Mouse (Mus musculus) urinary bladder, postnatal 4 days (tissue): ENCODE results near the gene Lamb2.

Source experiments
- DNase-seq, 2 experiments: peaks; one replicate each; pipeline ENCODE4 v3.0.0; 2021 to 2022; ENCODE audit warnings: low spot score in 2 of 2

Gene Lamb2

DNA sequence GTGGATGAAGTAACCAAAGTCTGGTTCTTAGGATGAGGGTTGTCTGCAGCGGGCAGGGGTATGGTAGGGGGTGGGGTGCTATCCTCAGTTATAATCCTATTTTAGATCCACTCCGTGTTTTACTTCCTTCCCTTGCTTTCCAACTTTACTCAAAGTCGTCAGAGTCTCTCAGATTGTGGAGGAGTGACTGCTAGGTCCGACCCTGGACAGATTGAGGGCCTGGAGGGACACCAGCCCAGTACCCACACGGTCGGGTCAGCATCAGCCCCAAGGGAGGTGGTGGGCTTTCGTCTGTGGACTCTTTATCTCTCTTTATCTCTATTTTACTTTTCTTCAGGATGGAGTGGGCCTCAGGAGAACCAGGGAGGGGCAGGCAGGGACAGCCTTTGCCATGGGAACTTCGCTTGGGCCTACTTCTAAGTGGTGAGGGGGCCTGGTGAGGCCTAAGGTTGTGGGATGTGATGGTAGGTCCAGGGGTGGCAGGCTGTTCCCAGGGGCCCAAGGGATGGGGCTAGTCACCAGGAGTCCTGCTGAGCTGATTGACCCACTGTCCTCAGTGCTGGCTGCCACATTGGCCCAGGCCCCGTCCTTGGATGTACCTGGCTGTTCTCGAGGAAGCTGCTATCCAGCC is at the start of gene Lamb2:
Gene Lamb2 (plus strand): TSS at position 16 of the 631 bp plus-strand sequence.
- no peak for DNase-seq

DNA sequence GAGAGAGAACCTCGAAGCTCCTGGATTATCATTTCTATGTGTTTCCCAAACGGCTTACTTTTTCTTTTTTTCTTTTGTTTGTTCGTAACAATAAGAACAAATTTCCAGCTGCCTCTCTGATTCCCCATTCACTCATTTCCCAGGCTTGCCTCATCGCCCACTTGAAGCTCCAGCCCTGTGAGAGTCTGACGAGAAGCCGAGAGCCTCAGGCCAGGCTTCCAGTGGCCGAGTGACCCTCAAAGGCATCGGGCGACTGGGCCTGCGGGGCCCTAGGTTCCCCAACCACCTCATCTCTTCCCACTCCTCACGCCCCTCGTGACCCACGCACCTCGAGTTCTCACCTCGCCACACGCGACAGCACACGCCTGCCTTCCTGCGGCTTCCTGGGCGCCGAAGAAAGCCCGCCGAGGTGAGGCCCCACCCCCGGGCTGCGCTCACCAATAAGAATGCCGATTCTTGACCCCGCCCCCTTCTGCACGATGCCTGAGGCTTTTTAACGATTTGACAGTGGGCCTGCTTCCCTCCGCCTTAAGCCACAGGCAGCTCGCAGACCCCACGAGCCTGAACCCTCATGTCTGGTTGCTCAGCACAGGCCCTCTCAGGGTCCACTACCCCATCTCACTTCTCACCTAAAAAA is 48.0 kb upstream of the Lamb2 start:
- DNase-seq: no peak

DNA sequence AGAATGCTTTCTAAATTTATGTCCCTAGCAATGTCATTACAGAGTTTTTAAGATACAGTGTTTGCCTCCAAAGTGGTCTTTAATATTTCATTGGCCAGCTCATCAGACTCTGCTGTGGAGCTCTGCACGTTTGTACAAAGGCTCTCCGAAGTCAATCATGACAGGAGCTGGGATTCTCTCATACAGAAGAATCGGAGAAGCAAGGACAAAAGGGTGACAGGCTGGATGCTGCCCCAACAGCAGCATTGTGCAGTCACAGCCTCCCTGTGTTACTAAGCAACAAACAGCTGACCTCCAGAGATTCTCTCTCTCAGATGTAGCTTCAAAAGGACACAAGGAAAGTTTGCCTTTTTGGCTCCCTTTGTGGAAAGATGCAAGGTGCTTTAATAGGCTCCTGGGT is 43.4 kb upstream of the Lamb2 start, which contains the start of gene BC048562:
Gene BC048562 (plus strand): TSS at position 301 of the 400 bp plus-strand sequence.
- DNase-seq: no peak

DNA sequence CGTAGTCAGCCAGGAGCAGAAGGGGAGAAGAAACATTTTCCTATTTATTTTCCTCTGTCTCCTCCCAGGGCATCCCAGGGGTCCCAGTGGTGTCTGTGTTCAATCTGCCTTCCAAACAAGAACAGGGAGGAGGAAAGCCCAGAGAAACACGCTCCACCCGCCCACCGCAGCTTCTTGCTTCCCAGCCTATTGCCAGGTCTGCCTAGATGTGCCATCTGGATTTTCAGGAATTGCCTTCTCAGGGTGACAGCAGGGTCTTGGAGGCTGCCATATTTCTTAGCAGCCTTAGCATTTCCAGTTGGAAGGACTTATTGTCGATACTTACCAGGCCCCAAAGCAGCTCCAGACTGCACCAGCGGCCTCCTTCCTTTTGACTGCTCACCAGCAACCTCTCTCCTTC is 40.4 kb upstream of the Lamb2 start:
- no peak for DNase-seq

DNA sequence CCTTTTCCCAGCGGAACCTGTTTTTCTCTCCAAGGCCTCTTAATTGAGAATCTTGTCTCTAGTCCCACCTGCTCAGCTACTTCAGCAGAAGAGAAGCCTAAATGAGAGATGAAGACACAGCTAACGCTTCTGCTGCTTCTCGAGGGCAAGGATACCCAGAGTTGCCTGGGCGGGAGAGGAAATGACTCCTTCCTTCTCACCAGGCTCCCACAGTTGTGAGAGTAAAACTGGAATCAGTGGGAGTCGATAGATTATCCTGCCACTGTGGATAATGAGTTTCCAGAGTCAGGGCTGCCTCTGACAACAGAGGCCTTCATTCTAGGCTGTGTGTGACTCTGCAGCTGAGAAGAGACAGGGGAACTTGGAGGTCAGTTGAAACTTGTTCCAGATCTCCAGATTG is 39.1 kb upstream of the Lamb2 start:
- DNase-seq: no peak

DNA sequence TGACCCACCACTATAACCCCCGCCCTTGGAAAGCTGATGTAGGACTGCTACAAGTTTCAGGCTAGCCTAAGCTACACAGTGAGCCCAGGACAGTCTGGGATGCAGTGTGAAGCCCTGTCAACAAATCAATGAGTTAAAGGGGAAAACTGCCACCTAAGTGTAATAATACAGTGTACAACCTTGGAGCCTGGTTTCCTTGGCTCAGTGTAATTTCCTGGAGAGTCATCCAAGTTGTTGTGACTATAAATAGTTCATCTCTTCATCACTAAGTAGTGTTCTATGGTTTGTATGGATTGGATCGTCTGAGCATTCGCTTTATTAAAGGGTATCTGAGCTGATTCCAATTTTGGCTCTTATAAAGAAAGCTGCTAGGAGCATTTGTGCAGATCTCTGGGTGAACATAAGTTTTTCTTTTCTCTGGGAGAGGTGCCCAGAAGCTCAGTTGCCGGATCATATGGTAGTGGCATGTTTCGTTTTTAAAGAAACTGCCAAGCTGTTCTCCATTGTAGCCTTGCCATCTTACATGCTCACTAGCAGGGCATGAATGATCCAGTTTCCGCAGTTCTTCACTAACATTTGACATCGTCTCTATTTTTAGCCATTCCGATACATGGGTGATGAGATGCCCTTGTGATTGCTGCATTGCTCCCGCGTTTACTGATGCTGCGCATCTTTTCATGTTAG is 38.2 kb upstream of the Lamb2 start:
- DNase-seq: no peak

DNA sequence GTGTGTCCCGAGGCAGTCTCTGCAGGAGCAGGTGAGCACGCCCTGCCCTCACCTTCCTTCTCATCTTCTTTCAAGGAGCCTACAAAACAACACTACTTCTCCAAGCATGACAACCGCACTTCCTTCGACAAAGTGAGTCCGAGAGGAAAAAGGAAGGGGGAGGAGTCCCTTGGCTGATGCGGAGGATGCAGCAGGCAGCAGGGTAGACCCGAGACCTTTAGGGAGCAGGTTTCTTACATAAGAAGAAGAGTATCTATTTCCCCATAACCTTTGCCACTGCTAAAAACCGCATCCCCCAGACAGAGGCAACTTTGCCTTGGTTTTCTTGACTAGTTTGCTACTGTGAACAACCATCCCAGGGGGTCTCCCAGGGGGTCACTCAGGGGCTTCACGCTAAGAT is 34.4 kb upstream of the Lamb2 start:
- no peak for DNase-seq

DNA sequence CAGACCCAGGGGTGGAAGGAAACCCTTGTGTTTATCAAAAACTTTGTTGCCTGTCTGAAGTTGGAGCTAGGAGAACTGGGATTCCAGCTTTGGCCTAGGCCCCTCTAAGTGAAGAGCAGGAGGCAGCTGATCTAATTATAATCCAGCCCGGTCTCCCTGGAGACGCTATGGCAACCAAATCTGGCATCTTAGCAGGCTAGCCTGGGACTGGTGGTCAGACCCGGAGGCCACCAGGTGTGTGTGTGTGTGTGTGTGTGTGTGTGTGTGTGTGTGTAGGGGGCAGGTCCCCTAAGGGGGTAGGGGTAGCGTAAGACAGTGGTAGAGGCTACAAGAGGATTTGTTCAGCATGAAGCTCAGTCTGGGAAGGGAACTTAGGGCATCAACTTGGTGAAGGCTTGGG is 29.7 kb upstream of the Lamb2 start:
- no peak for DNase-seq

DNA sequence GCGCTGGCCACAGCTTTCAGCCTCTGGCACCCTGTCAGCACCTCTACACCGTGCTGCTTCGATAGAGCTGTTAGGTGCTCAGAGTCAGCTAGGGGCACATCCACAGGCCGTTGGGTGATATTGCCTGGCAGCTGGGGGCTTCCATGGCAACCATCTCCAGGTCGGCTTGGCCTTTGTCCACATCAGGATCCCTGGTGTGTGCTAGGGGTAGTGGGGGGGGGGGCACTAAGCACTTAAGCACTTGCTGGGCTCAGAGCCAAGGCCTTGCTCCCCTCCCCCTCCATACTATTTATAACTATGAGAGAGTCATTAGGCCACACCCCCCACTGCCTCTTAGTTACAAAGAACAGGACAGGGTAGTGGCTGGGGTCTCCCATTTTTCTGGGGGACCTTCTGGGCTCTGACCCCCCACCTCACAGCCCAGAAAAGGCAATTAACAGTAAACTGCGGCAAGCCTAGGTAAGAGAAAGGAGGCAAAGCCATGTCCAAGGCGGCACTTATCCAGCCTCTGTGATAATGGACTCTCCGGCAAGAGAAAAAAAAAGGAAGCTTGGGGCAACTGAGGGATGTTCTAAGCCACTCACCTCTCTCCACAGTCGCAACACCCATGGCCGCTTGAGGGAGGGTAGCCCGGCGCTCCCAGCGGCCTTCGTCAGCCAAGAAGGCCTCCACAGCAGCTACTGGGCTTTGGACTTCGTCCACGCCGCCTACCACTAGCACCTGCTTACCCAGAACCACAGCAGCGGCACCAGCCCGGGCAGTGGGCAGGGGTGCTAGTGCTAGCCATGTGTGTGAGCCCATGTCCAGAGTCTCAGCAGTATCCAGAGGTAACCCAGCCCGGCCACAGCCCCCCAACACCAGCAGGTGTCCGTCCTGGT is 29.0 kb upstream of the Lamb2 start:
- peak in 1 of 2 experiments; percentile 18 for DNase-seq

DNA sequence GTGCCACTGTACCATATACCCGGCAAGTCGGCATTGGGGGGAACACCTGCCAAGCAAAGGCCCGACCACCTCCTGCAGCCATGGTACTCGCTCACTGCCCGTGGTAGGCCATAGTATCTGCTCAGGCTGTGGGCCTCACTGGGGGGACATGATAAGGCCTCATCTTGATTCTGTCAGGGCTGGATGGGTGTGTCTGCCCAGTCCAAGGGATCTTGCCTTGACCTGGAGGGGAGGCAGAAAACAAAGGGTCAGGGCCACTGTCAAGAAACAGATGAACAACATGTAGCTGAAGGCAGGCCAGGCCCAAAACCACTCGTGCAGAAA is 28.4 kb upstream of the Lamb2 start:
- DNase-seq: no peak

DNA sequence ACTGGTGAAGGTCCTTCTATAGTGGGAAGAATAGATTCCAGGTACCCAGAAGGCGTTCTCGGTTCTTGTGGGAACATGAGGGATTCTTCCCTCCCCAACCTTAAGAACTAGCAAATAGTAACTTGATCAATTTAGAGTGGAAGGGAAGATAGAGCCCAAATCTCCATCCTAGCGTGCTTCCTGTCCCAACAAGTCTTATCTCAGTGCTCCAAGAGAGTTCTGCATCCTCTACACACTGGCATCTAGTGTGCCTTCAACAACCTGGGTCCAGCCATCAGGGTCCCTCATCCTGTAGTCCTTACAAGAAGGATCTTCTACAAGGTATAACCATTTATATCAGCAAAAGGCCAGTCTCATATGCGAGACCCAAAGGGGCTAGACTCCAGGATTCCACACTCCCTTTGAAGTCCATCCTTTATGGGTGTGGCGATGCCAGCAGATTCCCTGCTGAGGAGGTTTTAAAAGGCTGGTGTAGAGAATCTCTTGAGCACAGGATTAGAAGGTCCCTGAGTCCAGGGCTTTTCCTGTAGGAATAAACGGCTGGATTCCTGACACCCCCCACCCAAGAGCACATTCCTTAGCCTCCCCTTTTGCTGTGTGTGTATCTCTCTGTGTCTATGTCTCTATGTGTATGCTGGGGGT is 27.9 kb upstream of the Lamb2 start:
- DNase-seq: no peak

DNA sequence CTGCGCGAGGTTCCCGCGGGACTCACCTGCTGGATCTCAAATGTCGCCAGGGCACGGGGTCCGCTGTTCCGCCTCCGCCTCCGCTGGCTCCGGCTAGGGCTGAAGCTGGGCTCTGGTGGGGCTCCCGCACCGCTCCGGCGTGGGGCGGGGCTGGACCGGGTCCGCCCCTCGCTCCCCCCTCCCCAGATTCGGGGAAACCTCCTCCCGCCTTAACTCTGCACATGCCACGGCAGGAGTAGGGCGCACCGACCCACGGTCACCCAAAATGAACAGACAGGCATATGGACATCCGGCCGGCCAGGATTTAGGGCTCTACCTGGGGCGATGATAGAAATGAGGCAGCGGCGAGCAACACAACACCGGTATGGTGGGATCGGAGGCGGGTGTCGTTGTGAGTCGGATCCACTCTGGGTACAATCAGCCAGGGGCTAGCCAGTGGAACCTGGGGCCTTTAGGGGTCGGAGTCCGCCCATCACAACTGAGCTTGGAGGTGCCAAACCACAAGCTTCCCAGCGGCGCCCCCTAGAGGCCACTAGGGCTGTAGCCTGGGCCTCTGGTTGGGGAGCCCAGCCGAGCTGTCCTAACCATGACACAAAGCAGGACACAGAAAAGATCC is 27.1 kb upstream of the Lamb2 start:
- peak; percentile 81 to 92 for DNase-seq

DNA sequence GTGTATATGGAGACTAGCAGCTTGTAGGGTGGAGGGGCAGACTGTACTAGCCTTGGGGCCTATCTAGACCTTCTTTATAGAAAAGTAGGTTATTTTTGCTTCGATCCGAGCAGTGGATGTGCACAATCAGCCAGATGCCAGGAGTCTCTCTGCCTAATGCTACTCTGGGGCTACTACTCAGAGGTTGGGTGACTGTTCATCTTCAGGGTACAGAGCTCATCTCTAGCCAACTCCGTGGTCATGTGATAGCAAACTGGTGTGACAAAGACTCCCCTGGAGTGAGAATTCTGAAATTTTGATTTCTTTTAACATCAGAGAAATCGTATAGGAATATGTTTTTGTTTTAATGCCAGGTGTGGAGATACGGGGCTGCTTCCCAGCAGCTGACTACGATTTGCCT is 26.6 kb upstream of the Lamb2 start:
- no peak for DNase-seq

DNA sequence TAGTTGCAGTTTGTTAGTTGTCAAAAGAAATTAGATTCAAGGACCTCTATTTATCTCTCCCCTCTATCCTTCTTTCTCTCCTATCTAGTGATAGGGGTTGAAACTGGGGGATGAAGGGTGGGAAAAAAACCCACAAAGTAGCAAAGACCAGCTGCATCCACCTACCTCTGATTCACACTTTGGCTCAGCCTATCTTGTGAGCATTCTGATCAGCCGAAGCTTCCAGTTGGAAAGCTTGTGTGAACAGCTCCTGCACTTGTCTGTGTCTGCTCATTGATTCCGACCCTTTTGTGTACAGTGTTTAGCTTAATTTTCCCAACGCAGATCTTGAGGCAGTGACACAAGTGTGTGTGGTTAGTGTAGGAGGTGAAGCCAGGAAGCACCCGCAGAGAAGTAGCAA is 26.1 kb upstream of the Lamb2 start:
- no peak for DNase-seq

DNA sequence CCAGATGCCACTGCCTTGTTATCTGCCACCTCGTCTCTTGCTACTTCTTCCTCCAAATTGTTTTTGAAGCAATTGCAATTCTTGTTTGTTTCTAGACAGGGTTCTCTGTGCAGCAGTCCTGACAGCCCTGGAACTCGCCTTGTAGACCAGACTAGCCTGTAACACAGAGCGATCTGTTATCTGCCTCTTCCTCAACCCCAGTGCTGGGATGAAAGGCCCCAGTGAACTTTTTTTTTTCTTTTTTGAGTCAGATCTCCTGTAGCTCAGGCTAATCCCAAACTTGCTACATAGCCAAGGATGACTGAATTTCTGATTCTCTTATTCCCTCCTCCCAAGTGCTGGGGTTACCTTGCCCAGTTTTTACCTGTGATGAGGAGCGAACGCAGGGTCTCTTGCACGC is 25.1 kb upstream of the Lamb2 start:
- DNase-seq: no peak

DNA sequence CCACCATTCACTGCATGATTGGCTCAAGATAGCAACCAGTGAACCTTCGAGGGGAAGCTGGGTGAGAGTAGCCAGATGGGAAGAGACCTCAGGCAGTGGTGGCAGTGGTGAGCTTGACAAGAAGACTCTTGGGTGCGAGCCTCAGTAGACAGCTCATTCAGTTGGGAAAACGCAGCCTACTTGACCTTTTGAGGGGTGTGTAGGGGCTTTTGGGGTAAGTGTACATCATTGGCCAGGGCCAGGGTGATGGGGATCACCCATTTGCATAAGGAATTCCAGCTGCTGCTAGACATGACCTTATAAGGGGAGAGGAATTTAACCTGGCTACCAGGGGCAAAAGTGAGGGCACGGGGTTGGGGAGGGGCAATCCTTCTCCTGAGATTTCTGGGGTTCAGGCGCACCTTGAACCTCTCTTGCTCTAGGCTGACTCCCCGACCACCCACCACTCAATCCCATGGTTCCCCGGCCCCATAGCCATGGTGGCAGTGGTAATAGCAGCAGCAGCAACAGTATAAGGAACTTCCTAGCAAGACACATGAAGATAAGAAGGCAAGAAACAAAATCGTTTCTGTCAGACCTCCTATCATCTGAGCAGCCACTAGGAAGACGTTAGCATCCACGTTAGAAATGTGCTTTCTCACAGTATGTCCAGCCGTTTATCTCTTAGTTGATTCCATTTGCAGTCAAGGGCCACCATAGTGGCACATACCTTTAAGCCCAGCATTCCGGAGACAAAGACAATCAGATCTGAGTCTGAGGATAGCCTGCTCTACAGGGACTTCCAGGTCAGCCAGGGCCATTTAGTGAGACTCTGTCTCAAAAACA is 23.6 kb upstream of the Lamb2 start:
- peak in 1 of 2 experiments; percentile 14 for DNase-seq

DNA sequence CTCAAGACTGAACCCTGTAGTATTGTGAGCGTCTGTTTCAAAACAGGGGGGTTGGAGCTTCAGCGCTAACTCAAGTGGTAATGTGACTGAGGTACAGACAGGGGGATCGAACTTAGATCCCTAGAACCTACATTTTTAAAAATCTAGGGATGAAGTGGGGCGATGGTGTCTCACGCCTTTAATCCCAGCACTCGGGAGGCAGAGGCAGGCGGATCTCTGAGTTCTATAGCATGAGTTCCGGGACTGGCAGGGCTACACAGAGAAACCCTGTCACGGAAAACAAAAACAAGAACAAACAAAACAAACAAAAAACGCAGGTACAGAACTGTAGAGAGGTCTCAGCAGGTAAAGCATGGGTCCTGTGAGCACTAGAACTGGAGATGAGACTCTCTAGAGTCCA is 22.6 kb upstream of the Lamb2 start:
- DNase-seq: no peak

DNA sequence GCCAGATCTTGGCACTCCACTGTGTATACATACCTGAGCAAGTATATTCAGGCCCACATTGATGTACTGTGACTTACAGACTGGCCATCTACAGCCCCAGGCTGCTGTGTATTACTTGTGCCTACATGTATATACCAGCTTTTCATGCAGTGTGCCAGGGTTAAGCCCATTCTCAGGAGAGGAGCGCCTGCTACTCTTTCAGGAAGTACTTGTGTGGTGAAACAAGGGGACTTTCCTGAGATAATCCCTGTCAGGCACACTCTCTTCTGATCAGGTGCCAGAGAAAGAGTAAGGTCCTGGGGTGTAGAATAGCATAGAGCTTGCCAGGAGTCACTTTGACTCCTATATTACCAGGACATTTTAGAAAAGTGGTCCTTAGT is 19.6 kb upstream of the Lamb2 start:
- no peak for DNase-seq

DNA sequence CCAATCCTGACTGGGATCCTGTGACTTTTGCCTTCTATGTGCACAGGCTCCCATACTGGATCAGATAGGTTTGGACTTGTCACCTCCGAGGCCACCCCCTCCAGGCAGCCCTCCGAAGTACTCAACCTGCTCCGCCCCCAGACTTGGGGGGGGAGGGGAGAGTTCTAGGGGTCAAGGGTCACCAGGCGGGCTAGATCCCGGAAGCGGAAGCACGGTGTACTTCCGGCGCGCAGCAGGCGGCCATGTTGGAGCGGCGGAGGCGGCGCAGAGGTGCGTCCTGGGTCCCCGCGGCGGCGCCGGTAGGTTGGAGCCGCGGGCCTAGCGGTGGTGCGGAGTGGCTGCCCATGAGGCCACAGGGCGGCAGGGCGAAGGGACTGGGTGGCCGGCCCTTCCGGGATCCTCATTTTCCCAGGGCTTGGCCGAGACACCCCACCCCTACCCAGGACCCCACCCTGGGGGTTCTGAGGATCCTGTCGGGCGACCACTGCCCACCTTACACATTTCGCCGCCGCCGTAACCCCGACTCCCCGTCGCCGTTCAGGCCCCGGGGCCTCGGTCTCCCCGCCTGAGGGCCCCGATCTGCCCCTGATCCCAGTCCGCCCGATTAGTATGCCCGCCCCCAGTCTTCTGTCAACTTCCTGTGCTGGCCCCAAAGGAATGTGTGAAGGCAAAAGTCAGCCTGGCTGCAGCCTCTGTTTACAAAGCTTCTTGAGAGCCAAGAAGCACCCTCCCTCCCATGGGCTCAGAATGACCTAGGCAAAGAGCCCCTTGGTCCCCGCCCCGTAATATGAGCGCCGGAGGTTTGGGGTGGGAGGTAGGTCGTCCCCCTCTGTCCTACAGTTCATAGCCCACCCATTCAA is 19.0 kb upstream of the Lamb2 start, which contains the start of gene Ccdc71:
Gene Ccdc71 (plus strand): TSS at position 209 of the 860 bp plus-strand sequence.
- peak; percentile 79 to 87 for DNase-seq
